Mouse (Mus musculus): ENCODE measurements around the gene Prkaa1. TPM values are rescaled to one million over a fixed set of nuclear protein-coding genes. Genes with fewer than 3 reads are reported as not detected.

The Prkaa1 gene
- total RNA-seq, 2 experiments from 2014 or later = 10.0 to 12.7 TPM

DNA sequence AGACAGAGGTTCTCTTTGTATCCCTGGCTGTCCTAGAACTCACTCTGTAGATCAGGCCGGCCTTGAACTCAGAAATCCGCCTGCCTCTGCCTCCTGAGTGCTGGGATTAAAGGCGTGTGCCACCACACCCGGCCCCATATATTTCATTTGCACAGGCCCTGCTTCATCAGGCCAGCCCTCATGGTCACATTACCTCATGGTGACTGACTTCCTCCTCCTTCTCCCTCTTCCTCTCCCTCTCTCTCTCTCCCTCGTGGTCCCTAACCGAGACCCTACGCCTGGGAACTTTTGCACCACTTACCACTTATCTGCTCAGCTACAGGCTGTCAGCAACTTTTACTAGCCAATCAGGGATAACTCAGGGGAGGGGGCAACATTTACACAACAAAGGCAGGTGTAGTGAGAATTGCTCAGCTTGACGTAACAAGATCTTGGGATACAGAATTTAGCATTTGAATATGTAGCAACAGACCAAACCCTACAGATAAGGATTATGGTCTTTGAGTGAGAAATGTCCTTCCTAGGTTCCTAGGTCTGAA, 8.6 kb upstream of the Prkaa1 start:
- Histone ChIP-seq H3K4me3 (no peak overlapping the region), H3K27ac (no peak overlapping the region)
- TF ChIP-seq CTCF (IDR thresholded peaks at IDR 0.05) = no peak
- no peak for DNase-seq
- intact Hi-C loops (cut with DNase I) = no loop called here

DNA sequence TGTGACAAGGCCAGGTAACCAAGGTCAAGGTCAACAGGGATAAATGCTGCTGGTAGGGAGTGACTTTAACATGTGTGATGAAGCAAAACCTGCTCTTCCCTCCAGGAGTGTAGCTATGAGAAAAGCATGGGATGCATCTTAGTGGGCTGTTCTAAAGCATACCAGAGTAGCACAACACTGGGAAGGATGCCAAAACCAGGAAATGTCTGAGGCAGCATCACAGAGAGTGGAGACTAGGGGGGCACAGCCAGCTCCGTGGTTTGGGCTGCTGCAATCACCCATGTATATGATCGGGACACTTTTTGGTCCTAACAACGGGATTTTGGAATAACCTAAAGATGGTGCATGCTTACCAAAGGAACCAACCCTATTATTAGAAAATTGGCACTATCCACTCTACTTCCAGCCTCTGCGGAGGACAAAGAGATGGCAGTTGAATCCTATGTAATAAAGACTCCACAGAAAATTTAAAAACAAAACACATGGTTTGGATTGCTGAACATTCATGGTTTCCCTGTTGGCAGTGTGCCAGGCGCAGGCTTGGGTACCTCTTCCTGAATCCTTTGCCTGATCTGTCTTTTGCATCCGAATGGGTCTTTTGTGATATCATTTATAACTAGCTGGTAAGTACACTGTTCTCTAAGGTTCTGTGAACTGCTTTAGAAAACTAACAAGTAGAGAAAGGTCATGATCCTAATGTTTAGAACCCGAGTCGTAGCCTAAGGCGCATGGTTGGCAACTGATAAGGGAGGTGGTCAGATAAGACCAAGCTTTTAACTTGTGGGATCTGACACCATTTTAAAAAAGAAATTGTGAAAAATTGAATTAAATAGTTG, 5.4 kb upstream of the Prkaa1 start:
- no peak for TF ChIP-seq CTCF (IDR thresholded peaks at IDR 0.05)
- DNase-seq = no peak
- intact Hi-C loops (cut with DNase I) = no loop called here
- no peak overlapping the region for H3K4me3 ChIP-seq
- no peak overlapping the region for H3K27ac ChIP-seq

DNA sequence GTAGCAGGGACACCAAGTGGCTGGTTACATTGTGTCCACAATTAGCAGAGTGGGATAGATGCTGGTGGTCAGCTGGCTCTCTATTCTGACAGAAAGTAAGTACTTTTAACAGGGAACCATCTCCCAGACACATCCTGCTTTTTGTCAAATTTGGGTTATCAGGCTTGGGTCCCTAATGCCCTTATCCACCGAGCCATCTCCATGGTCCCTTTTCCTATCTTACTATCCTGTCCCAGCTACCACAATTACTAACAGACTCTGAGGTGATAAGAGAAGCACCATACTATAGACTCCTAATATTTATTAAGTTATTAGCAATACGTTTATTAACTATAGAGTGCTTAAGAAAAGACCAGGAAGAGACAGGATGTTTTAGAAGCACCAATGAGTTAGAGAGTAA, 4.3 kb upstream of the Prkaa1 start:
- no peak for DNase-seq
- intact Hi-C loops (cut with DNase I) = no loop called here
- no peak overlapping the region for H3K4me3 ChIP-seq
- no peak for TF ChIP-seq CTCF (IDR thresholded peaks at IDR 0.05)
- H3K27ac ChIP-seq = no peak overlapping the region

DNA sequence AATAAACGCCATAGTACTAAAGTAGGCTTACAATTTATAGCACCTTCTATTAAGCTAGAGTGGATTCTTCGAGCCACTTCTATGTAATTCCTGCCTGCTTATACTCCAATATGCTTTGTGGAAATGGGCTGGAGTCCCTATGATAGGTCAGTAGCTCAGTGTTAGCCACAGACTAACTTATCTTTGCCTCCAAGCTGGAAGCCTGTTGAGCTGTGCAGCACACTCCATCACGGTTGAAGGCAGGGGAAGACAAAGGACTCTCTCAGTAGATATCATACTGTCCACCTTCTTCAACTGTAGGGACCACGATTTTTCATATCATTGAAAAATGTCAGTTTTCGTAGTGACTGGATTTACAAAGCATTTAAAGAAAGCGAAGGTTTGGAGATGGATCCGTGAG, 3.8 kb upstream of the Prkaa1 start:
- intact Hi-C loops (cut with DNase I) = no loop called here
- TF ChIP-seq CTCF (IDR thresholded peaks at IDR 0.05) = no peak
- no peak overlapping the region for H3K27ac ChIP-seq
- no peak overlapping the region for H3K4me3 ChIP-seq
- no peak for DNase-seq

DNA sequence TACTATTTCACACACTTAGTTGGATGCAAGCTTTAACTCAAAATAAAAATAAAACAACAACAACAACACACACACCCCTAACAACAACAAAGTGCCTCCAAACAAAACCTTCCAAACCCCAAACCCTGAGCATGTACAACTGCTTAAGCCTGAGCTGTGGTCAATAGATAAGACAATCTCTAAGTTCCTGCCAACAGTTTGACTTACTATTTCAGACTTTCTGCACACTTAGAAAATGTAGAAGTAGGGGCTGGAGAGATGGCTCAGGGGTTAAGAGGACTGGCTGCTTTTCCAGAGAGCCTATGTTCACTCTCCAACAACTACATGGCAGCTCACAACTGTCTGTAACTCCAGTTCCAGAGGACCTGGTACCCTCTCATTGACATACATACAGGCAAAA, 3.3 kb upstream of the Prkaa1 start:
- no peak for TF ChIP-seq CTCF (IDR thresholded peaks at IDR 0.05)
- intact Hi-C loops (cut with DNase I) = no loop called here

DNA sequence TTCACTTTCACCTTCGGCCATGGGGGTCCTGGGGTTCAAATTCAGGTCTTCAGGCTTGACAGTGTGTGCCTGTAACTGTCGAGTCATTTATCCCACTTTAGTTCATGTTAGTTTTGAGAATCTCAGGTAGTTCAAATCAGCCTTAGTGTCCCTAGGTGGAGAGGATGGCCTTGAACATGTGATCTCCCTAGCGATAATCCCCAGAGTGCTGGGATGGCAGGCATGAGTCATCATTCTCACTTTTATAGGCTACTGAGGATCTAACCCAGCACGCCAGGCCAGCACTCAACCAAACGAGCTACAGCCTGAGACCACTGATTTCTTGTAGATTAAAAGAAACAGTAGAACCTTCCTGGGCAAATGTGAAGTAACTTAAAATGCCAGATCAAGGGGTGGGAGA, 1.6 kb upstream of the Prkaa1 start:
- no peak for DNase-seq
- no peak for TF ChIP-seq CTCF (IDR thresholded peaks at IDR 0.05)
- H3K4me3 ChIP-seq = no peak overlapping the region
- intact Hi-C loops (cut with DNase I) = no loop called here
- peak overlapping the region; percentile 43; the same call in 1 of the 2 replicates for H3K27ac ChIP-seq

More for the DNA sequence above, 3.3 kb upstream of the Prkaa1 start:
- DNase-seq = no peak
- no peak overlapping the region for H3K27ac ChIP-seq
- H3K4me3 ChIP-seq = no peak overlapping the region

DNA sequence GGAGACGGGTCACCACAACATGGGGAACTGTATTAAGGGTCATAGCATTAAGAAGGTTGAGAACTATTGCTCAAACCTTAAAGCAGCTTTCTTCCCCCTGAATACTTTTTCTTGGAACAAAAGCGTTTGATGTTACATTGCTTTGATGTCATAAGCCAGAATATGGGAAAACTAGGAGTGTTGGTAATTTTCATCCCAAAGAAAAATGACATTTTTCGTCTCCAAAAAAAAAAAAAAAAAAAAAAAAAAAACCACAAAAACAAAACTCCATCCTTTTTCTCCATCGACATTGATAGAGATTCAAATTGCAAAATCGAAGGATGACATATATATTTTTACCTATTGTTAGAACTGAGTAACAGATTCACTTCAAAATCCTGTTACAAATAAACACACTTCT, 947 bp upstream of the Prkaa1 start:
- DNase-seq = no peak
- intact Hi-C loops (cut with DNase I) = no loop called here
- H3K4me3 ChIP-seq = peak overlapping the region; percentile 98; the same call in 1 of the 2 replicates
- TF ChIP-seq CTCF (IDR thresholded peaks at IDR 0.05) = no peak
- H3K27ac ChIP-seq = no peak overlapping the region; the same call in 1 of the 2 replicates

DNA sequence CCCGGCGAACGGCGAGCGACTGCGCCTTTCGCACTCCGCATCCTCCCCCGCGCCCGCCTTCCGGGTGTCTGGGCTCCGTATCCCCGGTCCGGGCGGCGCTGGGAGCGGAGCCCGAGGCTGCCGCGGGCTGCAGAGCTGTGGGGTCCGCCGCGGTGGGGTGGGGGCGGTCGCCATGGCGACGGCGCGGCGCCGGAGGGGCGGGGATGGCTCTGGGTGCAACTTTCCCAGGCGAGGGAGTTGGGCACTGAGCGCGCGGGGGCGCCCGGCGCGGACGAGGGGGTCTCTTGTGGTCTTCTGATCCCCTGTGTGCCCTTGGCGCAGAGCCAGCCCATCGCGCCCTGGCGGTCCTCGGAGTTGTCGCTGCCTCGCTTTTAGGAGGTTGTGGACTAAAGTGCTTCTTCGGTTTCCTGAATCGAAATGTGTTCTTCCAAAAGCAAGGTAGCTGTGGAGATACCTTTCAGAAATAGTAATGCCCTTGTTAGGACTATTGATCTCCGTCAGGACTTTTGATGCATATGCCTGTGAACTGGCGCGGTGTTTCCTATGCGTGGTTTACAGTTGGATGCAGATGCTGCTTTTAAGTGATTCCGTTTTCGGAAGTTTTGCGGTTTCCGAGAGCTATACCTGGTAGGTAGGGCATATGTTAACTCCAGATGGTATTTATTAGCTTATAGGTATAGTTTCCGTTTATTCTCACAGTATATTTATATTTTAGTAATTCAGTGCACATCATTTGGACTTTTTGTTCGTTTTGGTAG, 539 bp downstream of the Prkaa1 start:
- intact Hi-C loops (cut with DNase I) = loop anchor here (2.0 kb wide), 1 partner anchor 27 kb away; the partner anchor contains the start of gene Rpl37
- Histone ChIP-seq H3K27ac (peak overlapping the region; percentile 91), H3K4me3 (peak overlapping the region; percentile 98)
- peak; percentile 77 for DNase-seq
- peak; percentile 31 for TF ChIP-seq CTCF (IDR thresholded peaks at IDR 0.05)

DNA sequence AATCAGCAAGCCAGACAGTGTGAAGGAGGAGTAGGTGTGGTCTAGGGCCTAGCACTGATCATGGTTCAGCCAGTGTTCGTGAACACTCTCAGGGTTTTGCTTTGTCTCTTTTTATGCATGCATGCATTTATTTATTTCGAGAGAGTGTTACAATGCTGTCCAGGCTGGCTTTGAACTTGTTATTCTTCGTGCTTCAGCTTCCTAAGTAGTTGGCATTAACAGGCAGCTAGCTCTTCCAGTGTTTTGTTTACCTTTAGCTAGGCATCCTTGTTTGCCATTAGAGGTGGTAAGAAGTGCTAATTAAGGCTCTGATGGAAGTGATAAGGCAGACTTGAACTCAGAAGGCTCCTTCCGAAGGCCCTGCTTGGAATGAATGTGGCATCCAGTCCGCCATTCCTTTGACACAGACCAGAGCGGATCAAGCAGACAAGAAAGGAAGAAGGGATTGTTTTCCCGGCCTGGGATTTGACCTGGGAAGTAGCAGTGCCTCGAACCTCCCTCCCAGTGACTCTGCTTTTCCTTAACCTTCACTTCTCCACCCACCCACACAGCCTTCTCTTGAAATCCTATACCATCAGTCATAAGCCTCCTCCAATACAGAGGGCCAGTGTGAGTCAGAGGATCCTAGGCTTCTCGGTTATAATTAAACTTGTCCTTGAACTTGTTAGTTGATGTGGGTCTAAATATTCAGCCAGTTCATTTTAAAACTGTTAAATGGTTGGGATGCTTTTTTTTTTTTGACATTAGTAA, 1.7 kb downstream of the Prkaa1 start:
- H3K4me3 ChIP-seq = peak overlapping the region; percentile 98
- intact Hi-C loops (cut with DNase I) = loop anchor here (2.0 kb wide), 1 partner anchor 29 kb away; the partner anchor contains the start of gene Rpl37
- DNase-seq = no peak
- H3K27ac ChIP-seq = peak overlapping the region; percentile 35; the same call in 1 of the 2 replicates
- TF ChIP-seq CTCF (IDR thresholded peaks at IDR 0.05) = no peak

DNA sequence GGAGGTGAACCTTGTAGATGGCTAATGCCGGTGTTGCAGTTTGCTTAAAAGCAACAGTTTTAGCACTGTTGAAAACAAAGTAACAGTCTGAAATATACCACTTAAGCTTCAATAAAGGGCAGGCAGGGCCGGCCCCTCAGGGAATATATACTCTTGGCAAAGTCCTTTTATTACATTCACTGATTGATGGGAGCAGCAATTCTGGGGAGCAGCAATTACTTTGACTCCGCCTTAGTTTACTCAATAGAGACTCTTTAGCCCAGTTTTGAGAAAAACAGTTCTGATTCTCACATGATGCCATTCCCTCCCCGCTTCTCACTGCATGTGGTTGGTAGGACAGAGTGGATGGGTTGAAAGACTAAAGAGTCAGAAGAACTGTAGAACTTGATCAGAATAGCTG, 5.5 kb downstream of the Prkaa1 start:
- no peak for TF ChIP-seq CTCF (IDR thresholded peaks at IDR 0.05)
- intact Hi-C loops (cut with DNase I) = no loop called here
- DNase-seq = no peak
- peak overlapping the region; percentile 35; the same call in 1 of the 2 replicates for H3K27ac ChIP-seq
- H3K4me3 ChIP-seq = peak overlapping the region; percentile 17; the same call in 1 of the 2 replicates

DNA sequence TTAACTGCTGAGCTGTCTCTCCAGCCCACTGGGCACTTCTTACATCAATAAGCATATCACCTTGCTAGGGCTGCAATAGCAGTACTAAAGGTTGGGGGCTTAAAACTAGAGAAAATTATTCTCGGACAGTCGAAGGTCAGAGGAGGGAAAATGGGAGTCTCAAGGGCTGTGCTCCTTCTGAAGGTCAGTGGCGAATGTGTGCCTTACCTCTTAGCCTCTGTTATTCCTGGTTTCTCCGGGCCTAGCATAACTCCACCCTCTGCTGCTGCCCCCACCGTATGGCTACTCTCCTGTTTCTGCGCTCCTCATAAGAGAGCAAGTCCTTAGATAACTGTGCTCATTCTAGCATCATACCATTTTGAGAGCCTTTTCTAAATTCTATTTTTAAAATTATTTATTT, 8.5 kb downstream of the Prkaa1 start:
- H3K27ac ChIP-seq = no peak overlapping the region
- intact Hi-C loops (cut with DNase I) = no loop called here
- TF ChIP-seq CTCF (IDR thresholded peaks at IDR 0.05) = no peak
- no peak overlapping the region for H3K4me3 ChIP-seq
- DNase-seq = no peak

DNA sequence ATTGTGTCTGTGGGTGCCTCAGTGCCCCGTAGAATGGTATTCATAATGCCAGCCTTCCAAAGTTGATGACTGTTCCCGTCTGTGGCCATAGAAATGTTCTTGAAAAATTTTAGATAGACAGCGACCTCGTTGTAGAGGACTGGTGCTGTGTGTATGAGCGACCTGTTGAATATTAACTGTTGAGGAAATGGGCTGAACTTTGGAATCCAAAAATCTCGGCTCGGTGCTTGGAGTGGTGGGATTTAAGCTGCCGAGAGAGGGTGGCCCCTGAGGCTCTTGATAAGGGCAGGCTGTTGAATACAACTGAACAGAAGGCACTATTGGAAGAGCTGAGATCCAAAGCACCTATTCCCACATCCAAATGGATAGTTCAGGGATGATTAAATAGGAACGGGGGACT, 11.0 kb downstream of the Prkaa1 start:
- TF ChIP-seq CTCF (IDR thresholded peaks at IDR 0.05) = no peak
- Histone ChIP-seq H3K27ac (0 out of 2 replicates have a peak overlapping the region, but pooled peaks have one; percentile 24), H3K4me3 (no peak overlapping the region)
- intact Hi-C loops (cut with DNase I) = no loop called here
- DNase-seq = no peak

Data from gastrocnemius, adult 2 months (tissue).